Mouse (Mus musculus) layer of hippocampus, postnatal 36 days (tissue): ENCODE data around the gene Efcab9. TPM values are rescaled to one million over a fixed set of nuclear protein-coding genes. Genes with fewer than 3 reads are reported as not detected.

Experiments
- DNase-seq, 2 experiments: peaks; one replicate each; pipeline ENCODE4 v3.0.0; 2022
- total RNA-seq, 2 experiments: library from RNA; stranded (reverse); gene quantifications; 2 replicates each; pipeline ENCODE4 v1.2.3; 2021

Efcab9 gene
- total RNA-seq: 1 to 10 TPM; 2.2 to 2.5 TPM

- no peak for DNase-seq
Measured at GRCm38 (mm10) chr11:32531871-32532764, at the start of gene Efcab9. TSS of gene Efcab9 (minus strand) at chr11:32532081.

GRCm38 (mm10) chr11:32581031-32581430 lies 49.1 kb upstream of the Efcab9 start:
- no peak for DNase-seq

GRCm38 (mm10) chr11:32580305-32580947 lies 48.5 kb upstream of the Efcab9 start:
- DNase-seq: peak in 1 of 2 experiments; percentile 37

GRCm38 (mm10) chr11:32576760-32577050 lies 44.8 kb upstream of the Efcab9 start:
- no peak for DNase-seq

GRCm38 (mm10) chr11:32575964-32576759 lies 44.3 kb upstream of the Efcab9 start:
- DNase-seq: no peak

- DNase-seq: no peak
Measured at GRCm38 (mm10) chr11:32573669-32574068, 41.8 kb upstream of the Efcab9 start.

GRCm38 (mm10) chr11:32571103-32571502 lies 39.2 kb upstream of the Efcab9 start:
- DNase-seq: no peak

GRCm38 (mm10) chr11:32568637-32569293 lies 36.9 kb upstream of the Efcab9 start:
- DNase-seq: no peak

GRCm38 (mm10) chr11:32568060-32568459 lies 36.2 kb upstream of the Efcab9 start:
- no peak for DNase-seq

GRCm38 (mm10) chr11:32567000-32567855 lies 35.3 kb upstream of the Efcab9 start:
- DNase-seq: no peak

- no peak for DNase-seq
Measured at GRCm38 (mm10) chr11:32566184-32566583, 34.3 kb upstream of the Efcab9 start.

GRCm38 (mm10) chr11:32565088-32565487 lies 33.2 kb upstream of the Efcab9 start:
- no peak for DNase-seq

- no peak for DNase-seq
Measured at GRCm38 (mm10) chr11:32564629-32565028, 32.7 kb upstream of the Efcab9 start.

- no peak for DNase-seq
Measured at GRCm38 (mm10) chr11:32563660-32564059, 31.8 kb upstream of the Efcab9 start.

GRCm38 (mm10) chr11:32562706-32563105 lies 30.8 kb upstream of the Efcab9 start:
- DNase-seq: no peak

- DNase-seq: no peak
Measured at GRCm38 (mm10) chr11:32561465-32562355, 29.8 kb upstream of the Efcab9 start.

- DNase-seq: no peak
Measured at GRCm38 (mm10) chr11:32560015-32560770, 28.3 kb upstream of the Efcab9 start.

- no peak for DNase-seq
Measured at GRCm38 (mm10) chr11:32558677-32559076, 26.8 kb upstream of the Efcab9 start.

GRCm38 (mm10) chr11:32558026-32558425 lies 26.1 kb upstream of the Efcab9 start:
- no peak for DNase-seq
